Mouse (Mus musculus) common myeloid progenitor, adult 5-6 weeks (primary cell): ENCODE measurements around the gene Itih3. TPM values are rescaled to one million over a fixed set of nuclear protein-coding genes. Genes with fewer than 3 reads are reported as not detected.
A peak's percentile ranks its signal among the peaks of the same experiment; 100 is the strongest.

Source experiments
- ATAC-seq: replicated peaks from 2 replicates; pipeline ENCODE4 v1.8.0; 2016; ENCODE audit warnings: low read depth, mild to moderate bottlenecking, moderate TSS enrichment, inconsistent platforms; ENCODE audit not compliant: poor library complexity, severe bottlenecking
- total RNA-seq: library from RNA; stranded (forward); fragments of 200-1000, 187-1606 nt; gene quantifications from 2 replicates; pipeline ENCODE4 v1.2.3, GENCODE M21; 2017

Itih3 gene
- total RNA-seq, 1 experiment from 2014 or later, result not detected

DNA sequence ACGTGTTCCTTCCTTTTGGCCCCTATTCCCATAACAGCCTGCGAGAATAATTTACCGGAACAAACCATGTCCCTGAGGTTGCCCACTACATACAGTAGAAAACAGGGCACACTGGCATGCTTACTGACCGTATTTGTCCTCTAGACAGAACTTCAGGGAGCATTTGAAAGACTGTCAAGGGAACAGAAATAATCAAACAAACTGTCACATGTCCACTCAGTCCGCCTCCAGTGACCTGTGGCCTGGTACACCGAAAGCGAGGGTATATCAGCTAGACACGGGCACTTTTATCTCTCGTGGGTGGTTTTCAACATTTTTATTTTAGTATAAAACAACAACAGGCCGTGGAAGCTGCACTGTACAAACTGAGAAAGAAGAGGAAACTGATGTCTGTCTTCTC is 54.7 kb downstream of the Itih3 start:
- ATAC-seq, result no peak

DNA sequence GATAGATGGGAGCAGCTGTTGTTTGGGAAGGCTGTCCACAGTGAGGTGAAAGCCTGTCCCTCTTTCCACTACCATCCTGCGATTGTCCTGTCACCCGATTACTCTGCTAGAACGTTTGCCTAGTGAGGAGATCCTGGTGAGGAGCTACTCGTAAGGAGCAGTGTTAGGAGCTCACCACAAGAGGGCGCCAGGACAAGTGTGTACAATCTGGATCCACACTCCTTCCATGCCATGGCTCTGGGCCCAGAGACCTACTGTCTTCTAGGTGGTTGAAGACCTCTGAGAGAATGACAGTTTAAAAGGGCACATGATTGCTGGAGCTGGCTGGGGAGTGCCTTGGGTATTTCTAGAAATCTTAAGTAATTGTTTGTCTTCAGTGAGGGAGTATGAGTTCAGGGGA is 56.5 kb downstream of the Itih3 start:
- ATAC-seq, result peak; percentile 84

DNA sequence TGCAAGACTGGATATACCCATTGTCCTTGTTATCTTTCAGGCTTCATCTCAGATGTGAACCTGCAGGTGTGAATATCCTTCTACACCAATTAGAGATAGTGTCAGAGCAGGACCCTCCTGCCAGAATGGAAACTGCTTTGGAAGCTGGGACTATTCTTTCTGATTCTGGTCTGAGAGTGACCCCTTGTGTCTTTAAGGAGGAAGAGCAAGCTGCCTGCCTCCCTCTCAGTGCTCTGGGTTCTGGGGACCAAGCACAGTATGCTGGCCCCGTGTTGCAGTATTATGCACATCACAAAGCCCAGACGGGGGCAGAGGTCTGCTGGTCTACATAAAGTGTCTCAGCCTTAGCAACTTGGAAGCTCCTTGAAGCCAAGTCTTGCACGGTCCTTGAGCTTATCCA is 58.2 kb downstream of the Itih3 start:
- no peak for ATAC-seq

DNA sequence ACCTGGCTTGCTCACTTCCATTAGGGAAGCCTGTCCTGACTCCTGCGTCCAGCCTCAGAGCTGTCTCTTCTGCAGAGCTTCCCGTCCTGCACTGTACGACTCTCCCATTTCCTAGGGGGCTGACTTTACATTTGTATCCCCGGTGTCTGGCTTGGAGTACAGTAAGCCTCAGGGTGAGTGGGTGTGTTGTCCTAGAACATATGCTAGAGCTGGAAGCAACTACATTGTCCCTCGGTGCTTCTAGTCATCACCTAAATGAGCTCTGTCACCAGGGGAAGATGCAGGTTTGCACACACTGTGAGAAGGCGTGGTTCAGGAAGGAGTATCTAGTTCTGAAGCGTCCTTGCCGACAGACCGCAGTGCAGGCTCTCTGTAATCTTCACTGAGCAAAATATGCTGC is 61.2 kb downstream of the Itih3 start:
- no peak for ATAC-seq

DNA sequence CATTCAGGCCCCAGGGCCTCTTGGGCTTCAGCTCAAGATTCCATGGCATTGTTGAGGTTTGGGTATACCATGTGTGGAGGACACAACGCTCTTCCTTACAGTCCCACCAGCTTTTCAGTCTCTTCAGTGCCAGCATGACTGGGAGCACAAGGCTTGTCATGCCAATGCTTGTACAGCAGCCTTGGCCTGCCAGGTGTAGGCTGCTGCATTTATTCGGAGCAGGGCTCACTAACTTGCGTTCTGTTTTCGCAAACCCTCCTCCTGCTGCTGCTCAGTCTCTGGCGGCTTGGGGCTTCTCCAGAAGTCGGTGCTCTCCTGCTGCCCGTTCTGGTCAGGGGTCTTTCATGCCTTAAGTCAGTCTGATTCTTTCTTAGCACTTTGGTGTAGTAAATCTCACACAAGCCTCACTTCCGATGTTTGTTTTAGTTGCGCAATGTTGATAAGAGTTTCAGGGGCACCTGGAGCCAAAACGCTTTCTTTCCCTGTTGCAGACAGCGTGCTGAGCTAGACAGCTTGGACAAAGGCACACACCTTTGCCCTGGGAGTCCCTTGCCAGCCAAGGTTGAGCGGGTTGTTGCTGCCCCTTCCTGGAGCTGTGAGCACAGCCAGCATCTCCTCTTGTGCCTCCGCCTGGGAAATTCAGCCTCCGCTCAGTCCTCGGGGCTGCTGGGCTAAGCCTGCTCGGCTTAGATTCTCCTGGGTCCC is 62.0 kb downstream of the Itih3 start:
- ATAC-seq, result no peak

Other genes starting within 250 kb of the Itih3 start
- gene Sfmbt1, start 208.9 kb downstream of the Itih3 start, total RNA-seq, result 16.0 and 18.9 TPM in 2 replicates
- gene Tmem110, start 98.2 kb downstream of the Itih3 start, total RNA-seq, result 6.4 and 6.8 TPM in 2 replicates
- 0.78 TPM in 1 of 2 replicates, not detected in the other for gene Mustn1, start 44.6 kb downstream of the Itih3 start, total RNA-seq
- not detected in 2 replicates for gene Itih4, start 37.3 kb downstream of the Itih3 start, total RNA-seq
- gene Itih1, start 19.5 kb upstream of the Itih3 start, total RNA-seq, result not detected in 2 replicates
- 14.2 and 18.1 TPM in 2 replicates for gene Nek4, start 27.6 kb upstream of the Itih3 start, total RNA-seq
- gene Glt8d1, start 77.6 kb upstream of the Itih3 start, total RNA-seq, result 20.5 and 36.3 TPM in 2 replicates
- gene Spcs1, start 77.9 kb upstream of the Itih3 start, total RNA-seq, result 82.0 and 94.8 TPM in 2 replicates
- gene Pbrm1, start 95.4 kb upstream of the Itih3 start, total RNA-seq, result 83.0 and 120 TPM in 2 replicates
- gene Gnl3, start 95.4 kb upstream of the Itih3 start, total RNA-seq, result 438 and 468 TPM in 2 replicates
- gene Smim4, start 205.2 kb upstream of the Itih3 start, total RNA-seq, result 23.6 and 45.1 TPM in 2 replicates
- gene Nt5dc2, start 207.3 kb upstream of the Itih3 start, total RNA-seq, result 88.3 and 112 TPM in 2 replicates
- not detected in 2 replicates for gene Stab1, start 244.9 kb upstream of the Itih3 start, total RNA-seq